Mouse (Mus musculus) liver, embryonic 16.5 days (tissue): ENCODE measurements around the gene Fras1. TPM values are rescaled to one million over a fixed set of nuclear protein-coding genes. Genes with fewer than 3 reads are reported as not detected.

ENCODE experiments used
- ATAC-seq: fragments of 200-750 bp; cut with Nextera tagmentation; 2 replicates; pipeline ENCODE4 v1.8.0; 2017; ENCODE audit warnings: low read depth, mild to moderate bottlenecking, moderate number of reproducible peaks, moderate library complexity
- H3K27ac ChIP-seq: fragments of 300-500 bp; sonication (generic); 2 replicates; pipeline ENCODE4 v1.5.1; 2014; ENCODE audit warnings: mild to moderate bottlenecking, low read length
- H3K27me3 ChIP-seq: fragments of 300-500 bp; sonication (generic); 2 replicates; pipeline ENCODE4 v1.6.1; 2014; ENCODE audit warnings: low read depth, low read length, mixed read lengths; ENCODE audit not compliant: control insufficient read depth, insufficient read depth
- H3K36me3 ChIP-seq: fragments of 300-500 bp; sonication (generic); 2 replicates; pipeline ENCODE4 v1.6.1; 2014; ENCODE audit warnings: mild to moderate bottlenecking; ENCODE audit not compliant: control insufficient read depth, insufficient read depth
- H3K4me1 ChIP-seq: fragments of 300-500 bp; sonication (generic); 2 replicates; pipeline ENCODE4 v1.6.1; 2014; ENCODE audit warnings: low read depth, low read length, mixed read lengths; ENCODE audit not compliant: control insufficient read depth
- H3K4me2 ChIP-seq: fragments of 300-500 bp; sonication (generic); 2 replicates; pipeline ENCODE4 v1.6.1; 2014; ENCODE audit warnings: low read depth, low read length, mixed read lengths
- H3K4me3 ChIP-seq: fragments of 300-500 bp; sonication (generic); 2 replicates; pipeline ENCODE4 v1.5.1; 2014; ENCODE audit warnings: low read depth, mild to moderate bottlenecking, low read length
- H3K9ac ChIP-seq: fragments of 300-500 bp; sonication (generic); 2 replicates; pipeline ENCODE4 v1.6.1; 2014; ENCODE audit warnings: low read depth, low read length
- H3K9me3 ChIP-seq: fragments of 300-500 bp; sonication (generic); replicated peaks from 2 replicates; pipeline ENCODE4 v1.6.1; 2016; ENCODE audit warnings: low read length; ENCODE audit not compliant: control insufficient read depth
- WGBS: fragments of 180-500 bp; shearing (Covaris S2); extraction: QIAGEN DNeasy Blood & Tissue Kit; methylation state at CpG from one replicate; pipeline ENCODE4 v1.1.7; 2014; ENCODE audit not compliant: insufficient replicate concordance; 5-methylcytosine and 5-hydroxymethylcytosine counted together
- polyA plus RNA-seq: library from polyadenylated mRNA; unstranded; fragments of >200 nt; fragmentation: Nextera tagmentation; extraction: Ambion mirVana; gene quantifications from 2 replicates; pipeline ENCODE4 v1.2.1, GENCODE M21; 2015

The Fras1 gene
- polyA plus RNA-seq, 1 experiment from 2014 or later: 1.1 TPM

DNA sequence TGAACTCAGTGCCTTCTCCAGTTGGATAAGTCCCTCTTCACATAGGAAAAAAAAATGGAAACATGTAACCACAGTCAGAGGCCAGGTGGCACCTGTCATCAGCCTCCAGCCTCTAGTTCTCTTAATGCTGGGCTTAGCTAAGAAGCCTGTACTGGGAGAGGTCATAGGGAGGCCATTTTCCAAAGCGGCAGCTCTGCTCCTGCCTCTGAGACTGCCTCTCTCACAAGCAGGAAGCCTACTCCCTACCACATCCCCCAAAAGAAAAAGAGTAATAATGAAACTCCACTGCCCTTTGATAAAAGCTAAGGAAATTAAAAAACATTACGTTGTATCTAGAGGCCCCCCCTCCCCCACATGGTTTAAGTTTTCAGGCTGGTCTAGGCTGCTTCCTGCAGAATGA is 309.0 kb downstream of the Fras1 start:
- Histone ChIP-seq H3K4me3 (no peak overlapping the region), H3K36me3 (no peaks in the 10 kb centered on the region), H3K9ac (no peak overlapping the region), H3K4me2 (no peak overlapping the region), H3K27me3 (no peaks in the 10 kb centered on the region), H3K9me3 (no peaks in the 10 kb centered on the region), H3K4me1 (no peaks in the 10 kb centered on the region), H3K27ac (no peak overlapping the region)
- no peak for ATAC-seq
- 66% methylated on average over 2 of the region's 2 CpGs for WGBS

DNA sequence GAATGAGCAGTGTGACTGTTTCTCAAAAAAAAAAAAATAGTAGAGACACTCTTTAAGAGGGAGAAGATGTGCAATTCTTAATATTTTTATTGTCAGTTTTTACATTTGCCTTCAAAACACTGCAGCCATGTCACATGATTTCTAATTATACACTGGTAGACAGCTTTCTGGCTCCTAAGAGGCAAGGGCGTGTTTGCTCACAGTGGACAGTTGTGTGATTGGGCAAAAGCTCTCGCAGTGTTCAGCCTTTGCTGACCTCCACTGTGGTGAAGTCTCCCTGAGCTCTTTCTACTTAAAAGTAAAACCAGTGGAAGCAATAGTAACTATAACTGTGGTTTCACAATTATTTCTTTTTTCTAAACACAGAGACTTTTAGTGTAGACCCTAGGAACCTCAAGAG is 315.1 kb downstream of the Fras1 start:
- 62% methylated on average over 2 of the region's 2 CpGs for WGBS
- no peak overlapping the region for H3K4me3 ChIP-seq
- no peak overlapping the region for H3K9ac ChIP-seq
- no peaks in the 10 kb centered on the region for H3K27me3 ChIP-seq
- no peaks in the 10 kb centered on the region for H3K36me3 ChIP-seq
- no peak for ATAC-seq
- no peak overlapping the region for H3K4me2 ChIP-seq
- H3K27ac ChIP-seq: no peak overlapping the region
- H3K4me1 ChIP-seq: no peaks in the 10 kb centered on the region
- no peaks in the 10 kb centered on the region for H3K9me3 ChIP-seq

DNA sequence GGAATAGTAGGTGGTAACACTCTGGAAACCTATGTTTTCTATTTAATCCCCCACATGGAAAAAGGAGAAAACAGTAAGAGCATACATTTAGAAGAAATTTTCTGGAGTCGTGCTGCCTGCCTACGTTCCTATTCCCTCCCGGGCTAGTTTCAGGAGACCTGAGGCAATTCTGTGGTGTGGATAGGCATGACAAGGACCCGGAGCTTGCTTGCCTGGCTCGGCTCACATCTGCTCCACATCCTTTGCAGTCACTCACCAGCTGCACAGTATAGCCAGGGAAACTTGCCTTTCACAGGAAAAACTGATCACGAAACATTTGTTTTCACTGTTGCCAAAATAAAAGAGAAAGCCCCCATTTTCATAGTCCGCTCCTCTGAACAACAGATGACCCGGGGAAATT is 325.2 kb downstream of the Fras1 start:
- no peak for ATAC-seq
- no peaks in the 10 kb centered on the region for H3K36me3 ChIP-seq
- H3K9me3 ChIP-seq: no peaks in the 10 kb centered on the region
- no peak overlapping the region for H3K4me3 ChIP-seq
- no peak overlapping the region for H3K9ac ChIP-seq
- no peak overlapping the region for H3K27ac ChIP-seq
- no peak overlapping the region for H3K4me2 ChIP-seq
- 69% methylated on average over 8 of the region's 8 CpGs for whole genome bisulfite sequencing
- H3K27me3 ChIP-seq: no peaks in the 10 kb centered on the region
- no peaks in the 10 kb centered on the region for H3K4me1 ChIP-seq

DNA sequence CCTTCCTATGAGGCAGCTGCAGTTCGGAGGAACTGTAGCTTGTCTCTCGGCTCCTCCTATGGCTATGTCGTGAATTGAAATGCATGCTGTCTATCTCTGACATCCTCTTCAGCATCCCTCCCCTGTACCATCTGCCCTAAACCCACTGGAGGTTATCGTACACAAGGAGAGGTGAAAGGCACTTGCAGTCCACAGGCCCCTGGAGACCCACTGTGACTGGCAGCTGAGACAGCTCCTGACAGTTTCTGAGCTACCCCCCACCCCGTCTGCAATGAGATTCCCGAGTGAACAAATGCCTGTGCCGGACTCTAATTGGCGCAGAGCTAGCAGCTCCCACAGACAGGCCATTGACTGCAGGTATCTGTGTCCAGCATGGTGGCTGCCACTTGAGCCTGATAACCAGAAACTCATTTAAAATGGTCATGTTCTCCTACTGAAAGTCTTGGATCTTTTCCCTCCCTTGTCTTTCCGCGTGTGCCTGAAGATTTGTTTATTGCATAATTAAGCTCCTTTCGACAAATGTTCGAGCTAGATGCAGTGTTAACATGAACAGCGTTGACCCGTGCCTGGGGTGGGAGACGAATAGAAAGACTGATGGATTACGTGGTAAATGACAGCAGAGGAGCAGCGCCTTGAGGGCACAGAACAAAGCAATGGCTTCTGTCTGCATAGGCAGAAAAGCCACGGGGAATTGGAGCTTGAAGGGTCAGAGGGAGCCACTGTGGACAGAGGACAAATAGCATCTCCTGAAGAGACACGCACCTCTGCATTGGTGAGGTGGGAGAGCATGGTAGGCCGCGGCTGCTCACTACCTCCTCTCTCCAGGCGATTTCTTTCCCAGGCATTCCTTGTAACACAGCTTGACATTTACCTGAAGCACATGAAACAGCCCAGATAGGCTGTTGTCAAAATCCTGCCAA is 329.2 kb downstream of the Fras1 start:
- ATAC-seq: no peak
- Histone ChIP-seq H3K36me3 (no peaks in the 10 kb centered on the region), H3K4me1 (no peaks in the 10 kb centered on the region), H3K27ac (no peak overlapping the region), H3K4me3 (no peak overlapping the region), H3K9me3 (no peaks in the 10 kb centered on the region), H3K27me3 (no peaks in the 10 kb centered on the region), H3K9ac (no peak overlapping the region), H3K4me2 (no peak overlapping the region)
- 65% methylated on average over 22 of the region's 22 CpGs for WGBS

DNA sequence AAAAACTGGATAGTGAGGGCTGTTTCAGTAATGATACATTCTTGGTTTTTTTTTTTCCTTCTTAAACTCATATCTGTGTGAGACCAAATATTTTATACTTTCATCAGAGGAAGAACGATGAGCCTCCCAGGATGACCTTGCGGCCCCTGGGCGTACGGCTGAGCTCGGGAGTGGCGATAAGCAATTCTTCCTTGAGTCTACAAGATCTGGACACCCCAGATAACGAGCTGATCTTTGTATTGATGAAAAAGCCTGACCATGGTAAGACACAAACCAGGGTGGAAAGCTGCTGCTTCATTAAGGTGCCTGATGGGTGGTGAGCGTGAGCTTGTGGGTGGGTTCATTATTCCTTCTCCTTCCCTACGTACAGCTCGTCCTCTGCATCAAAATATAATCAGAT is 334.8 kb downstream of the Fras1 start:
- H3K27ac ChIP-seq: no peak overlapping the region
- ATAC-seq: no peak
- no peaks in the 10 kb centered on the region for H3K9me3 ChIP-seq
- H3K27me3 ChIP-seq: no peaks in the 10 kb centered on the region
- H3K4me2 ChIP-seq: no peak overlapping the region
- H3K4me1 ChIP-seq: no peaks in the 10 kb centered on the region
- H3K9ac ChIP-seq: no peak overlapping the region
- no peak overlapping the region for H3K4me3 ChIP-seq
- no peaks in the 10 kb centered on the region for H3K36me3 ChIP-seq
- 61% methylated on average over 10 of the region's 10 CpGs for WGBS

DNA sequence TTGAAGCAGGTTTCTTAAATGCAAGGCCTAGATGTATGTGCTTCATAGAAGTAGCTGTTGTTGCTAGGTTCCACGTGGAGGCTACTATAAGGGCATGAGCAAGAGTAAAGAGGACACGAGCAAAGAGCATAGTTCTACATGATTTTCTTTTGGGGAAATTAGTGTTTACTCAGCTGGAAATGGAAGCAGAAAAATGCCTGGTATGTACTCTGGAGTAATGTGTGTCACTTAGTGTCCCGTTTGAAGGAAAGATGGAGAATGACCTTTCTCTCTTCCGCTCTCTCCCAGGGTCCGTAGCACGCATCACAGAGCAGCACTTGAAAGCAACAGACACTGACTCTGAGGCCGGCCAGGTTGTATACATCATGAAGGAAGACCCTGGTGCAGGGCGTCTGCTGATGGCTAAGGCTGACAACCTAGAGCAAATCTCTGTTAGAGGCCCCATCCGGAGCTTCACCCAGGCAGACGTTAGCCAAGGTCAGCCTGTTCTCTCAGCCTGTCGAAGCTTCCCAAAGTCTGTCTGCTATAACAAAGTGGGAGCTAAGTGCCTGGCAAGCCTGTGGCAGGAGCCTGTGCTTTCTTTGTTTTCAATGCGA is 338.4 kb downstream of the Fras1 start:
- Histone ChIP-seq H3K36me3 (no peaks in the 10 kb centered on the region), H3K27ac (no peak overlapping the region), H3K4me1 (no peaks in the 10 kb centered on the region), H3K27me3 (no peaks in the 10 kb centered on the region), H3K4me3 (no peak overlapping the region), H3K9me3 (no peaks in the 10 kb centered on the region), H3K4me2 (no peak overlapping the region), H3K9ac (no peak overlapping the region)
- 58% methylated on average over 12 of the region's 12 CpGs for WGBS
- ATAC-seq: no peak

DNA sequence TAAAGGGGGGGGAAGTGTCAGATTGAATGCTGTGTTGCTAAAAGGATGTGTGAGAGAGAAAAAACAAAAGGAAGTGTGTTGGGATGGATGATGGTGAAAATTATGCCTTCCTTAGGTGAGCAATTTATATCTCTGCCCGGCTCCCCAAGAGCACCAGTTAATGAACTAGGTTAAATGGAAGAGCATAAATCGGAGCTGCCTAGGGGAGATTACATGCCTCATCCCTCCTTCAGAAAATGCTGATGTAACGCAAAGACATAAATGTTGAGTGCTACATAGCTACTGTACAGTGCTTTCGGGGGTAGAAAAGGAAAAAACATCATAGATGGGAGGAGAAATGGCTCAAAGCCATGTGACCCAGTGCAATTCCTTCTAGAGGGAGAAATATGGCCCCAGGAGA is 339.0 kb downstream of the Fras1 start:
- WGBS: 69% methylated on average over 4 of the region's 4 CpGs
- no peak overlapping the region for H3K4me2 ChIP-seq
- H3K9ac ChIP-seq: no peak overlapping the region
- H3K9me3 ChIP-seq: no peaks in the 10 kb centered on the region
- no peak overlapping the region for H3K4me3 ChIP-seq
- no peaks in the 10 kb centered on the region for H3K36me3 ChIP-seq
- H3K4me1 ChIP-seq: no peaks in the 10 kb centered on the region
- no peak overlapping the region for H3K27ac ChIP-seq
- no peaks in the 10 kb centered on the region for H3K27me3 ChIP-seq
- ATAC-seq: no peak

DNA sequence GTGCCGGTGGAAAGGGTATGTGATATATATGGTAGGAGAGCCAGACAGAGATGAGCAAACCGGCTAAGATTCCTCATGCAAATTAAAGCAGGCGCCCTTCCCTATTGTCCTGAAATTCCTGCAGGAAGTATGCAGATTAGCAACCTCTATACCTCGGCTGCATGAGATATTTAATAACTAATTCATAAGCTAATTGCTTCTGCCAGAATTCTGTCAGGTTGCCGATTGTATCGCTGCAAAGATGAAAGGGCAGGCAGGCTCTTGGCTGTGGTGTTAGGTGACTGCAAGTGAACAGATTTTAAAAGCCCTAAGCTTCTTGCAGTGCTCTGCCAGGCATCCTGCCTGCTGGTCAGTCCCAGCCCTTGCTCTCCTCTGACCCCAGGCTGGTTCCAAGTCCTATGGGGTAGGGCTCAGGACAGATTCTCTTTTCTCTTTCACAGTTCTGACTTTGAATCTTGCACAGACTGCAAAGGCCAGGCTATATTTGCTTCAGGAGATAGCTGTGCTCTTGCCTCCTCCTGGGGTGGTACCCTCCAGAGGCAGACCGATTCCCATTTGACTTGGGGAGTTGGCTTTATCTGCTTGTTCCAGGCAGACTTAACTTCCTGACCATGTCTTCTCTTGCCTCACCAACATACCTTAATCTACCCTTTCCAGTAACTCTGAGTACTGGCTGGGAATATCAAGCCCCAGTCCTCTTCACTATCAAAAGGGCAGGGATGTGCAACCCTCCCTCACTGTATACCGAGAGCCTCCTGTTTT is 342.7 kb downstream of the Fras1 start:
- H3K9ac ChIP-seq: no peak overlapping the region
- no peak for ATAC-seq
- H3K36me3 ChIP-seq: no peaks in the 10 kb centered on the region
- 42% methylated on average over 8 of the region's 8 CpGs for WGBS
- no peak overlapping the region for H3K4me3 ChIP-seq
- no peaks in the 10 kb centered on the region for H3K9me3 ChIP-seq
- H3K4me2 ChIP-seq: no peak overlapping the region
- H3K27me3 ChIP-seq: no peaks in the 10 kb centered on the region
- H3K27ac ChIP-seq: no peak overlapping the region
- no peaks in the 10 kb centered on the region for H3K4me1 ChIP-seq

DNA sequence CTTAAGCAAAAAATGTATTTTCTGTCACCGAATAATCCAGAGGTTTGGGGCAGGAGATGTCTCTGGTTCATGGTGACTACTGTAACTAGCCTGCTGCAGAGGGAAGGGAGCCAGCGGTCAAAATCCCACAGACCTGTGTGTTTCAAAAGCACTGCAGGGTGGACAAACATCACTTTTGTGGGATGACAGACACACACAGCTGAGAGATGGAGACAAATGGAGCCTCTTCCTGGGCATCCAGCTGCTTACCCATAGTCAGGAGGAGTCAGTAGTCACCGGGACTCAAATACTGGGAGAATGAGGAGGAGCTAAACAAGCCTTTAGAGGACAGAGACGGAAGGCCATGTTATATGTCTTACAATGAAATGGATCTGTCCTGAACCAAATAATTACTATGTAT is 343.9 kb downstream of the Fras1 start:
- no peak overlapping the region for H3K27ac ChIP-seq
- ATAC-seq: no peak
- H3K36me3 ChIP-seq: no peaks in the 10 kb centered on the region
- no peaks in the 10 kb centered on the region for H3K27me3 ChIP-seq
- H3K4me3 ChIP-seq: no peak overlapping the region
- H3K4me1 ChIP-seq: no peaks in the 10 kb centered on the region
- no peaks in the 10 kb centered on the region for H3K9me3 ChIP-seq
- no peak overlapping the region for H3K4me2 ChIP-seq
- H3K9ac ChIP-seq: no peak overlapping the region
- 67% methylated on average over 4 of the region's 4 CpGs for WGBS
